Mouse (Mus musculus) liver, embryonic 16.5 days (tissue): ENCODE measurements at regions not wholly inside any gene's neighbourhood (a gene's known extent, or its start where the extent isn't known, plus 50 kb on each side); places are given as distances from the start of the nearest gene placed in this dataset.

Source experiments
- ATAC-seq: fragments of 200-750 bp; cut with Nextera tagmentation; 2 replicates; pipeline ENCODE4 v1.8.0; 2017; ENCODE audit warnings: low read depth, mild to moderate bottlenecking, moderate number of reproducible peaks, moderate library complexity
- H3K27ac ChIP-seq: fragments of 300-500 bp; sonication (generic); 2 replicates; pipeline ENCODE4 v1.5.1; 2014; ENCODE audit warnings: mild to moderate bottlenecking, low read length
- H3K27me3 ChIP-seq: fragments of 300-500 bp; sonication (generic); 2 replicates; pipeline ENCODE4 v1.6.1; 2014; ENCODE audit warnings: low read depth, low read length, mixed read lengths; ENCODE audit not compliant: control insufficient read depth, insufficient read depth
- H3K36me3 ChIP-seq: fragments of 300-500 bp; sonication (generic); 2 replicates; pipeline ENCODE4 v1.6.1; 2014; ENCODE audit warnings: mild to moderate bottlenecking; ENCODE audit not compliant: control insufficient read depth, insufficient read depth
- H3K4me1 ChIP-seq: fragments of 300-500 bp; sonication (generic); 2 replicates; pipeline ENCODE4 v1.6.1; 2014; ENCODE audit warnings: low read depth, low read length, mixed read lengths; ENCODE audit not compliant: control insufficient read depth
- H3K4me2 ChIP-seq: fragments of 300-500 bp; sonication (generic); 2 replicates; pipeline ENCODE4 v1.6.1; 2014; ENCODE audit warnings: low read depth, low read length, mixed read lengths
- H3K4me3 ChIP-seq: fragments of 300-500 bp; sonication (generic); 2 replicates; pipeline ENCODE4 v1.5.1; 2014; ENCODE audit warnings: low read depth, mild to moderate bottlenecking, low read length
- H3K9ac ChIP-seq: fragments of 300-500 bp; sonication (generic); 2 replicates; pipeline ENCODE4 v1.6.1; 2014; ENCODE audit warnings: low read depth, low read length
- H3K9me3 ChIP-seq: fragments of 300-500 bp; sonication (generic); replicated peaks from 2 replicates; pipeline ENCODE4 v1.6.1; 2016; ENCODE audit warnings: low read length; ENCODE audit not compliant: control insufficient read depth
- WGBS: fragments of 180-500 bp; shearing (Covaris S2); extraction: QIAGEN DNeasy Blood & Tissue Kit; methylation state at CpG from one replicate; pipeline ENCODE4 v1.1.7; 2014; ENCODE audit not compliant: insufficient replicate concordance; 5-methylcytosine and 5-hydroxymethylcytosine counted together

- WGBS: 47% methylated on average over 2 of the region's 2 CpGs
Measured at GRCm38 (mm10) chr17:9754884-9755405, 85.4 kb upstream of the Pabpc6 start.

GRCm38 (mm10) chr17:9752848-9753247 is 83.3 kb upstream of the Pabpc6 start:
- H3K27ac ChIP-seq: no peak overlapping the region
- no peaks in the 10 kb centered on the region for H3K27me3 ChIP-seq
- no peaks in the 10 kb centered on the region for H3K36me3 ChIP-seq
- no peaks in the 10 kb centered on the region for H3K9me3 ChIP-seq
- no peak for ATAC-seq
- no peak overlapping the region for H3K9ac ChIP-seq
- no peaks in the 10 kb centered on the region for H3K4me1 ChIP-seq
- 55% methylated on average over 4 of the region's 4 CpGs for WGBS
- H3K4me3 ChIP-seq: no peak overlapping the region
- H3K4me2 ChIP-seq: no peak overlapping the region

More at GRCm38 (mm10) chr17:9754884-9755405, 85.4 kb upstream of the Pabpc6 start:
- ATAC-seq: no peak
- Histone ChIP-seq H3K4me2 (no peak overlapping the region), H3K4me3 (no peak overlapping the region), H3K27me3 (no peaks in the 10 kb centered on the region), H3K4me1 (no peaks in the 10 kb centered on the region), H3K9ac (no peak overlapping the region), H3K27ac (no peak overlapping the region), H3K9me3 (no peaks in the 10 kb centered on the region), H3K36me3 (no peaks in the 10 kb centered on the region)

GRCm38 (mm10) chr17:9751348-9752170 is 82.0 kb upstream of the Pabpc6 start:
- Histone ChIP-seq H3K36me3 (no peaks in the 10 kb centered on the region), H3K9ac (no peak overlapping the region), H3K27me3 (no peaks in the 10 kb centered on the region), H3K4me1 (no peaks in the 10 kb centered on the region), H3K4me2 (no peak overlapping the region), H3K27ac (no peak overlapping the region), H3K9me3 (no peaks in the 10 kb centered on the region), H3K4me3 (no peak overlapping the region)
- no peak for ATAC-seq
- WGBS: 50% methylated on average over 13 of the region's 13 CpGs

GRCm38 (mm10) chr17:9750046-9750445 is 80.5 kb upstream of the Pabpc6 start:
- Histone ChIP-seq H3K9ac (no peak overlapping the region), H3K4me1 (no peaks in the 10 kb centered on the region), H3K27me3 (no peaks in the 10 kb centered on the region), H3K4me2 (no peak overlapping the region), H3K4me3 (no peak overlapping the region), H3K9me3 (no peaks in the 10 kb centered on the region), H3K36me3 (no peaks in the 10 kb centered on the region), H3K27ac (no peak overlapping the region)
- 63% methylated on average over 8 of the region's 8 CpGs for WGBS
- ATAC-seq: no peak

- ATAC-seq: no peak
- 78% methylated on average over 3 of the region's 3 CpGs for WGBS
Measured at GRCm38 (mm10) chr17:9749301-9749700, 79.8 kb upstream of the Pabpc6 start.

GRCm38 (mm10) chr17:9747893-9748292 is 78.4 kb upstream of the Pabpc6 start:
- H3K27ac ChIP-seq: no peak overlapping the region
- H3K9me3 ChIP-seq: no peaks in the 10 kb centered on the region
- H3K4me1 ChIP-seq: no peaks in the 10 kb centered on the region
- 57% methylated on average over 2 of the region's 2 CpGs for WGBS
- no peak for ATAC-seq
- H3K4me2 ChIP-seq: no peak overlapping the region
- H3K9ac ChIP-seq: no peak overlapping the region
- H3K27me3 ChIP-seq: no peaks in the 10 kb centered on the region
- H3K36me3 ChIP-seq: no peaks in the 10 kb centered on the region
- H3K4me3 ChIP-seq: no peak overlapping the region

More at GRCm38 (mm10) chr17:9749301-9749700, 79.8 kb upstream of the Pabpc6 start:
- no peaks in the 10 kb centered on the region for H3K9me3 ChIP-seq
- no peak overlapping the region for H3K27ac ChIP-seq
- H3K36me3 ChIP-seq: no peaks in the 10 kb centered on the region
- H3K4me2 ChIP-seq: no peak overlapping the region
- no peaks in the 10 kb centered on the region for H3K27me3 ChIP-seq
- no peak overlapping the region for H3K4me3 ChIP-seq
- H3K4me1 ChIP-seq: no peaks in the 10 kb centered on the region
- no peak overlapping the region for H3K9ac ChIP-seq

GRCm38 (mm10) chr17:9743342-9743741 is 73.8 kb upstream of the Pabpc6 start:
- Histone ChIP-seq H3K27ac (no peak overlapping the region), H3K9me3 (no peaks in the 10 kb centered on the region), H3K4me3 (no peak overlapping the region), H3K4me2 (no peak overlapping the region), H3K4me1 (no peaks in the 10 kb centered on the region), H3K36me3 (no peaks in the 10 kb centered on the region), H3K9ac (no peak overlapping the region), H3K27me3 (no peaks in the 10 kb centered on the region)
- 32% methylated on average over 5 of the region's 5 CpGs for WGBS
- no peak for ATAC-seq

- H3K27ac ChIP-seq: no peak overlapping the region
- no peak overlapping the region for H3K4me2 ChIP-seq
- no peaks in the 10 kb centered on the region for H3K27me3 ChIP-seq
- no peaks in the 10 kb centered on the region for H3K36me3 ChIP-seq
- no peaks in the 10 kb centered on the region for H3K4me1 ChIP-seq
- no peak overlapping the region for H3K9ac ChIP-seq
- H3K9me3 ChIP-seq: no peaks in the 10 kb centered on the region
- ATAC-seq: no peak
- WGBS: 66% methylated on average over 5 of the region's 5 CpGs
- H3K4me3 ChIP-seq: no peak overlapping the region
Measured at GRCm38 (mm10) chr17:9741321-9741720, 71.8 kb upstream of the Pabpc6 start.

- no peak overlapping the region for H3K27ac ChIP-seq
- no peaks in the 10 kb centered on the region for H3K36me3 ChIP-seq
- no peak for ATAC-seq
Measured at GRCm38 (mm10) chr17:9729020-9729419, 59.5 kb upstream of the Pabpc6 start.

More at GRCm38 (mm10) chr17:9729020-9729419, 59.5 kb upstream of the Pabpc6 start:
- Histone ChIP-seq H3K4me2 (no peak overlapping the region), H3K4me1 (no peaks in the 10 kb centered on the region), H3K27me3 (no peaks in the 10 kb centered on the region), H3K4me3 (no peak overlapping the region), H3K9ac (no peak overlapping the region), H3K9me3 (no peaks in the 10 kb centered on the region)
- 37% methylated on average over 3 of the region's 3 CpGs for WGBS
